Mouse (Mus musculus): Measurements from ENCODE around the gene Kcna1.

Kcna1 gene

GRCm38 (mm10) chr6:126597741-126598140 lies 48.4 kb downstream of the Kcna1 start:
- DNase-seq (ENCODE audit: low spot score): no peak

- no peak for DNase-seq (ENCODE audit: low spot score)
Measured at GRCm38 (mm10) chr6:126595805-126596629, 50.2 kb downstream of the Kcna1 start.

GRCm38 (mm10) chr6:126595130-126595529 lies 51.1 kb downstream of the Kcna1 start:
- no peak for DNase-seq (ENCODE audit: low spot score)

GRCm38 (mm10) chr6:126594365-126594764 lies 51.8 kb downstream of the Kcna1 start:
- no peak for DNase-seq (ENCODE audit: low spot score)

GRCm38 (mm10) chr6:126593336-126593735 lies 52.8 kb downstream of the Kcna1 start:
- no peak for DNase-seq (ENCODE audit: low spot score)
